Mouse (Mus musculus) midbrain, embryonic 13.5 days (tissue): ENCODE measurements at regions not wholly inside any gene's neighbourhood (a gene's known extent, or its start where the extent isn't known, plus 50 kb on each side); places are given as distances from the start of the nearest gene placed in this dataset.
"Not testable (repeated sequence)": the region's sequence is repeated elsewhere in the genome, so short reads cannot be mapped to it uniquely, and the experiment has no call there.

Source experiments
- ATAC-seq: fragments of 200-750 bp; cut with Nextera tagmentation; 2 replicates; pipeline ENCODE4 v1.8.0; 2017; ENCODE audit warnings: mild to moderate bottlenecking, moderate TSS enrichment, moderate library complexity
- H3K27ac ChIP-seq: fragments of 300-500 bp; sonication (generic); 2 replicates; pipeline ENCODE4 v1.5.1; 2015; ENCODE audit warnings: inconsistent platforms, mild to moderate bottlenecking, moderate library complexity
- H3K27me3 ChIP-seq: fragments of 300-500 bp; sonication (generic); 2 replicates; pipeline ENCODE4 v1.6.1; 2015; ENCODE audit warnings: mild to moderate bottlenecking, inconsistent platforms
- H3K36me3 ChIP-seq: fragments of 300-500 bp; sonication (generic); 2 replicates; pipeline ENCODE4 v1.6.1; 2015; ENCODE audit warnings: mild to moderate bottlenecking, inconsistent platforms
- H3K4me1 ChIP-seq: fragments of 300-500 bp; sonication (generic); replicated peaks from 2 replicates; pipeline ENCODE4 v1.6.1; 2015; ENCODE audit warnings: inconsistent platforms
- H3K4me2 ChIP-seq: fragments of 300-500 bp; sonication (generic); replicated peaks from 2 replicates; pipeline ENCODE4 v1.6.1; 2015; ENCODE audit warnings: moderate library complexity, mild to moderate bottlenecking, inconsistent platforms
- H3K4me3 ChIP-seq: fragments of 300-500 bp; sonication (generic); replicated peaks from 2 replicates; pipeline ENCODE4 v1.5.1; 2015; ENCODE audit warnings: mild to moderate bottlenecking, inconsistent platforms
- H3K9ac ChIP-seq: fragments of 300-500 bp; sonication (generic); replicated peaks from 2 replicates; pipeline ENCODE4 v1.6.1; 2015; ENCODE audit warnings: mild to moderate bottlenecking, inconsistent platforms
- H3K9me3 ChIP-seq: fragments of 300-500 bp; sonication (generic); 2 replicates; pipeline ENCODE4 v1.6.1; 2016; ENCODE audit warnings: mild to moderate bottlenecking, inconsistent platforms
- WGBS: fragments of 180-500 bp; shearing (Covaris S2); methylation state at CpG from one replicate; pipeline ENCODE4 v1.1.7; 2015; 5-methylcytosine and 5-hydroxymethylcytosine counted together

- Histone ChIP-seq H3K27me3 (no peaks in the 10 kb centered on the region), H3K36me3 (no peaks in the 10 kb centered on the region), H3K4me2 (no peak overlapping the region), H3K4me1 (no peaks in the 10 kb centered on the region), H3K4me3 (no peak overlapping the region), H3K27ac (no peak overlapping the region), H3K9ac (no peak overlapping the region), H3K9me3 (no peaks in the 10 kb centered on the region)
- WGBS: 70% methylated on average over 3 of the region's 3 CpGs
- ATAC-seq: no peak
These were observed 156.8 kb upstream of the Slc13a1 start for GRCm38 (mm10) chr6:24324718-24325117.

GRCm38 (mm10) chr6:24322371-24322770, 154.5 kb upstream of the Slc13a1 start:
- no peak overlapping the region for H3K4me3 ChIP-seq
- H3K36me3 ChIP-seq: no peaks in the 10 kb centered on the region
- ATAC-seq: no peak

GRCm38 (mm10) chr6:24318862-24319261, 151.0 kb upstream of the Slc13a1 start:
- no peaks in the 10 kb centered on the region for H3K36me3 ChIP-seq
- 80% methylated on average over 2 of the region's 2 CpGs for WGBS
- H3K4me1 ChIP-seq: no peaks in the 10 kb centered on the region
- H3K9me3 ChIP-seq: no peaks in the 10 kb centered on the region
- no peak overlapping the region for H3K9ac ChIP-seq
- no peak overlapping the region for H3K27ac ChIP-seq
- H3K27me3 ChIP-seq: no peaks in the 10 kb centered on the region
- no peak overlapping the region for H3K4me3 ChIP-seq
- no peak overlapping the region for H3K4me2 ChIP-seq
- ATAC-seq: no peak

More at GRCm38 (mm10) chr6:24322371-24322770, 154.5 kb upstream of the Slc13a1 start:
- Histone ChIP-seq H3K9me3 (no peaks in the 10 kb centered on the region), H3K4me2 (no peak overlapping the region), H3K27me3 (no peaks in the 10 kb centered on the region), H3K27ac (no peak overlapping the region), H3K9ac (no peak overlapping the region), H3K4me1 (no peaks in the 10 kb centered on the region)
- WGBS: 72% methylated on average over 3 of the region's 3 CpGs

GRCm38 (mm10) chr6:24310675-24311074, 142.8 kb upstream of the Slc13a1 start:
- no peak for ATAC-seq
- H3K27me3 ChIP-seq: no peaks in the 10 kb centered on the region
- WGBS: 93% methylated on average over 2 of the region's 2 CpGs
- no peaks in the 10 kb centered on the region for H3K4me1 ChIP-seq
- no peaks in the 10 kb centered on the region for H3K36me3 ChIP-seq
- H3K4me2 ChIP-seq: no peak overlapping the region
- no peak overlapping the region for H3K9ac ChIP-seq
- no peak overlapping the region for H3K27ac ChIP-seq
- no peak overlapping the region for H3K4me3 ChIP-seq
- H3K9me3 ChIP-seq: no peaks in the 10 kb centered on the region

- Histone ChIP-seq H3K4me2 (no peak overlapping the region), H3K9ac (no peak overlapping the region)
These were observed 141.9 kb upstream of the Slc13a1 start for GRCm38 (mm10) chr6:24309810-24310209.

GRCm38 (mm10) chr6:24301681-24302080, 133.8 kb upstream of the Slc13a1 start:
- ATAC-seq: no peak
- Histone ChIP-seq H3K27me3 (no peaks in the 10 kb centered on the region), H3K4me1 (no peaks in the 10 kb centered on the region), H3K4me2 (no peak overlapping the region), H3K27ac (no peak overlapping the region), H3K4me3 (no peak overlapping the region), H3K9me3 (no peaks in the 10 kb centered on the region), H3K9ac (no peak overlapping the region), H3K36me3 (no peaks in the 10 kb centered on the region)
- WGBS: 85% methylated on average over 4 of the region's 4 CpGs

More at GRCm38 (mm10) chr6:24309810-24310209, 141.9 kb upstream of the Slc13a1 start:
- Histone ChIP-seq H3K27ac (no peak overlapping the region), H3K4me1 (no peaks in the 10 kb centered on the region), H3K9me3 (no peaks in the 10 kb centered on the region), H3K27me3 (no peaks in the 10 kb centered on the region), H3K4me3 (no peak overlapping the region), H3K36me3 (no peaks in the 10 kb centered on the region)
- no peak for ATAC-seq
- WGBS: 97% methylated on average over 1 of the region's 1 CpGs

GRCm38 (mm10) chr6:24301146-24301545, 133.3 kb upstream of the Slc13a1 start:
- Histone ChIP-seq H3K27me3 (no peaks in the 10 kb centered on the region), H3K27ac (no peak overlapping the region), H3K9me3 (no peaks in the 10 kb centered on the region), H3K4me3 (no peak overlapping the region), H3K9ac (no peak overlapping the region), H3K4me1 (no peaks in the 10 kb centered on the region), H3K36me3 (no peaks in the 10 kb centered on the region), H3K4me2 (no peak overlapping the region)
- no peak for ATAC-seq
- WGBS: 52% methylated on average over 1 of the region's 2 CpGs

- no peak overlapping the region for H3K4me2 ChIP-seq
- H3K27me3 ChIP-seq: no peaks in the 10 kb centered on the region
- ATAC-seq: no peak
- H3K36me3 ChIP-seq: no peaks in the 10 kb centered on the region
- H3K9me3 ChIP-seq: no peaks in the 10 kb centered on the region
- no peak overlapping the region for H3K27ac ChIP-seq
- H3K4me1 ChIP-seq: no peaks in the 10 kb centered on the region
- no peak overlapping the region for H3K4me3 ChIP-seq
- 95% methylated on average over 5 of the region's 5 CpGs for WGBS
- H3K9ac ChIP-seq: no peak overlapping the region
These were observed 130.8 kb upstream of the Slc13a1 start for GRCm38 (mm10) chr6:24298562-24299212.

GRCm38 (mm10) chr6:24288757-24289156, 120.9 kb upstream of the Slc13a1 start:
- not testable (repeated sequence) for H3K4me2 ChIP-seq, ATAC-seq, H3K9me3 ChIP-seq, H3K4me1 ChIP-seq, H3K27ac ChIP-seq, H3K4me3 ChIP-seq, H3K27me3 ChIP-seq, H3K36me3 ChIP-seq, H3K9ac ChIP-seq
- 74% methylated on average over 2 of the region's 2 CpGs for WGBS

GRCm38 (mm10) chr6:24272821-24273220, 104.9 kb upstream of the Slc13a1 start:
- 0 out of 2 replicates have a peak, but pooled peaks cover under 1% of the 10 kb centered on the region for H3K4me1 ChIP-seq
- no peak overlapping the region for H3K27ac ChIP-seq
- H3K9me3 ChIP-seq: no peaks in the 10 kb centered on the region
- no peak overlapping the region for H3K4me2 ChIP-seq
- 79% methylated on average over 5 of the region's 5 CpGs for WGBS
- H3K4me3 ChIP-seq: no peak overlapping the region
- no peaks in the 10 kb centered on the region for H3K36me3 ChIP-seq
- no peak overlapping the region for H3K9ac ChIP-seq
- no peaks in the 10 kb centered on the region for H3K27me3 ChIP-seq
- ATAC-seq: no peak

GRCm38 (mm10) chr6:24269633-24270032, 101.7 kb upstream of the Slc13a1 start:
- no peak for ATAC-seq
- Histone ChIP-seq H3K9me3 (no peaks in the 10 kb centered on the region), H3K4me2 (no peak overlapping the region), H3K4me1 (0 out of 2 replicates have a peak, but pooled peaks cover 5% of the 10 kb centered on the region), H3K27me3 (no peaks in the 10 kb centered on the region), H3K27ac (no peak overlapping the region), H3K4me3 (no peak overlapping the region), H3K9ac (no peak overlapping the region), H3K36me3 (no peaks in the 10 kb centered on the region)
- WGBS: 90% methylated on average over 3 of the region's 3 CpGs

- H3K36me3 ChIP-seq: no peaks in the 10 kb centered on the region
- H3K9me3 ChIP-seq: no peaks in the 10 kb centered on the region
- WGBS: 54% methylated on average over 4 of the region's 4 CpGs
- H3K4me1 ChIP-seq: 0 out of 2 replicates have a peak, but pooled peaks cover 5% of the 10 kb centered on the region
- no peak for ATAC-seq
- H3K4me3 ChIP-seq: no peak overlapping the region
- H3K4me2 ChIP-seq: no peak overlapping the region
- H3K9ac ChIP-seq: no peak overlapping the region
- no peak overlapping the region for H3K27ac ChIP-seq
- H3K27me3 ChIP-seq: no peaks in the 10 kb centered on the region
These were observed 95.9 kb upstream of the Slc13a1 start for GRCm38 (mm10) chr6:24263796-24264195.

- no peak for ATAC-seq
- Histone ChIP-seq H3K27ac (no peak overlapping the region), H3K27me3 (no peaks in the 10 kb centered on the region), H3K9ac (no peak overlapping the region), H3K4me3 (no peak overlapping the region), H3K9me3 (no peaks in the 10 kb centered on the region), H3K36me3 (no peaks in the 10 kb centered on the region), H3K4me1 (0 out of 2 replicates have a peak, but pooled peaks cover 2% of the 10 kb centered on the region), H3K4me2 (no peak overlapping the region)
- 84% methylated on average over 5 of the region's 5 CpGs for WGBS
These were observed 94.7 kb upstream of the Slc13a1 start for GRCm38 (mm10) chr6:24262578-24262977.
